Mouse (Mus musculus): ENCODE data around the gene Camkmt.
A peak's percentile ranks its signal among the peaks of the same experiment; 100 is the strongest.

The Camkmt gene

DNA sequence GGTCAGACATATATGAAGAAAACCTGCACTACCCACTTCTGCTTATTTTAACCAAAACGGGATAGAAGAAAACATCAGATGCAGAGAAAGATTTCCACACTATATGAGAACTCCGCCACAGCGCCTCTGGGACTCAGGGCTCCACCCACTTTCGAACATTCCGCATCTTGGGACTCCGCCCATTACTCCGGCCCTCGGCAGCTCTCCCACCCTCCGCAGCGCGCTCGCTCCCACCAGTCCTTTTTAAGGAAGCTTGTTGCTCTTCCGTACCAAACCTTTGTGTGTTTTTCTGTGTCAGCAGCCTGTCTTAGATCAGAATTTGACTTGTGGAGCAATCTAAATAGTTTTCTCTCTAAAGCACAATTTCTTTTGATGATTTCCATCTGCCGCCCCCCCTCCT, 367.7 kb downstream of the Camkmt start:
- DNase-seq (ENCODE audit: low read depth, low spot score) = no peak

DNA sequence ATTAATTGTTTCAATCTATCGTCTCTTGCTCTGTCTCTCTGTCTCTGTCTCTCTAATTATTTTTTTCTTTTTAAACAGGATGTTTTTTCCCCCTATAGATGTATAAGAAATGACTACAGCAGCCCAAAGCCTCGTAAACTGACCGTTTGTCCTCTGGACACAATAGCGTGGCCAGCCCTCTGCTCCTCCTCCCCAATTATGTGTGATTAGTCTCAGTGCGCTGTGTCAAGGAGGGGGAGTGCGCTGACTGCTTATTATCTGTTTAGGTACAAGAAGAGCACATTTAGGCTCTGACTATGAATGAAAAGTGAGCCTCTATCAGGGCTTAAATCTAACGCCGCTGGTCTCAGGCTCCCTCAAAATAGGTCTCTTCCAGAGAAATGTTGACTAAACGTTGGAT, 368.2 kb downstream of the Camkmt start:
- DNase-seq (ENCODE audit: low read depth, low spot score) = no peak

GRCm38 (mm10) chr17:85461577-85461976, 371.2 kb downstream of the Camkmt start:
- no peak for DNase-seq (ENCODE audit: low read depth, low spot score)

- DNase-seq (ENCODE audit: low read depth, low spot score) = no peak
Measured at GRCm38 (mm10) chr17:85463497-85464392, 373.4 kb downstream of the Camkmt start.

DNA sequence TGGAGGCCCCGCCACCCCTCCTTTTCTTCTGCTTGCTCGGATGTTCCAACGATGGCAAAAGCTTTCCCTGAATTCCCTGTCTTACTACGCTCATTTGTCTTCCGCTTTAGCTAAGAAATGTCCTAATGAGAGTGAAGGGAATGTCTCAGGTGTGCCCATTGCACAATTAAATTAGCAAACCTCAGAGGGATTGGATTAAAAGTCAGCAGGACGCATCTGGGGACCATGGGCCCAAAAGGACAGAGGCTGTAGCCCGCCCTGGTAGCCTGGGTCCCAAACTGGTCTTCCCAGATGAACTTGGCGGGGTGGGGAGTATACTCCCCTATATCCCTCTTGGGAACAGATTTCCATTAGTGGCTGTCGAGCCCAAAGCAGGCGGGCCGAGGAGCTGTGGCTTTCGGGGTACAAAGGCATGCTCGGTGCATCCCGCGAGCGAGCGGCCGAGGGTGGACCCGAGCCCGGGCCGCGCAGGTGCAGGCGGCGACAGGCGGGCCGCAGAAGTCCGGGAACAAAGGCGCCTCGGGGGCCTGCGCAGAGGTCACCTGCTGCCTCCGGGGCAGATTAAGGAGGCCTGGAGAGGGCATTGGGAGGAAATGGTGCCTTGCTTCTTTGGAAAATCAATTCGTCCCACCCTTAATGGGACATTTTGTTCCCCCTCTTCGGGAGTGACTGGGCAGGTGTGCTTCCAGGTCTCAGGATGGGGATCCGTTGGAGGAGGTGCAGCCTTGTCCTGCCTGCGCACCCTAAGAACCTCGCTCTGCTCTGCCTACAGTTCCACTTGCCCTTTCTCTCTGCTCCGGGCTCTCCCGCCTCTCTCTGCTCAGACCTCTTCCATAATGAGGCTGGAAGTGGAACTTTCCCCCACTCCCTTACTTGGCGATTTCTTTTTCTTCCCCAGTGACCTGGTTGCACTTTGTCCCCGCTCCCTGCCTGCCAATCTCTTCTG, 374.4 kb downstream of the Camkmt start:
- no peak for DNase-seq (ENCODE audit: low read depth, low spot score)

- peak; percentile 17 for DNase-seq (ENCODE audit: low read depth, low spot score)
Measured at GRCm38 (mm10) chr17:85469776-85470175, 379.4 kb downstream of the Camkmt start.

- DNase-seq (ENCODE audit: low read depth, low spot score) = no peak
Measured at GRCm38 (mm10) chr17:85472687-85473202, 382.4 kb downstream of the Camkmt start.

GRCm38 (mm10) chr17:85473217-85473616, 382.9 kb downstream of the Camkmt start:
- no peak for DNase-seq (ENCODE audit: low read depth, low spot score)

DNA sequence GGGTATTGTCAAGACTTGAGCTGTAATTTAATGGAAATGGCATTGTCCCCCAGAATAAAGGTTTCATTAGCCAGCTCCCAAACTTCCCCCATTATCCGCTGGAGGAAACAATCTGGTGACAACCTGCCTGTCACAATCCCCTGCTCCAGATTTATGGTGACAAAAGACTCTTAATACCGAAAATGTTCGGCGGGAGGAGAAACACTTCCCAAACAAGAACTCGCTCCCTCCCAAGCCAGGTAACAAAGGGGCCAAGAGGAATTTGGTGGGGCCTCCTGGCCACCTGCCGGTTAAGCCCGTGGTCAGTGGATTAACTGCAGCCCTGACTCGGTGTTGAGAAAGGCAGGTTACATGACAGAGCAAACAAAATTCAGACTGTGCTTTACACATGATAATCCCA, 383.5 kb downstream of the Camkmt start:
- no peak for DNase-seq (ENCODE audit: low read depth, low spot score)

GRCm38 (mm10) chr17:85481241-85481640, 390.9 kb downstream of the Camkmt start:
- DNase-seq (ENCODE audit: low read depth, low spot score) = no peak

GRCm38 (mm10) chr17:85483086-85483485, 392.7 kb downstream of the Camkmt start:
- no peak for DNase-seq (ENCODE audit: low read depth, low spot score)

GRCm38 (mm10) chr17:85484015-85484414, 393.7 kb downstream of the Camkmt start:
- no peak for DNase-seq (ENCODE audit: low read depth, low spot score)

GRCm38 (mm10) chr17:85484526-85484925, 394.2 kb downstream of the Camkmt start:
- no peak for DNase-seq (ENCODE audit: low read depth, low spot score)

DNA sequence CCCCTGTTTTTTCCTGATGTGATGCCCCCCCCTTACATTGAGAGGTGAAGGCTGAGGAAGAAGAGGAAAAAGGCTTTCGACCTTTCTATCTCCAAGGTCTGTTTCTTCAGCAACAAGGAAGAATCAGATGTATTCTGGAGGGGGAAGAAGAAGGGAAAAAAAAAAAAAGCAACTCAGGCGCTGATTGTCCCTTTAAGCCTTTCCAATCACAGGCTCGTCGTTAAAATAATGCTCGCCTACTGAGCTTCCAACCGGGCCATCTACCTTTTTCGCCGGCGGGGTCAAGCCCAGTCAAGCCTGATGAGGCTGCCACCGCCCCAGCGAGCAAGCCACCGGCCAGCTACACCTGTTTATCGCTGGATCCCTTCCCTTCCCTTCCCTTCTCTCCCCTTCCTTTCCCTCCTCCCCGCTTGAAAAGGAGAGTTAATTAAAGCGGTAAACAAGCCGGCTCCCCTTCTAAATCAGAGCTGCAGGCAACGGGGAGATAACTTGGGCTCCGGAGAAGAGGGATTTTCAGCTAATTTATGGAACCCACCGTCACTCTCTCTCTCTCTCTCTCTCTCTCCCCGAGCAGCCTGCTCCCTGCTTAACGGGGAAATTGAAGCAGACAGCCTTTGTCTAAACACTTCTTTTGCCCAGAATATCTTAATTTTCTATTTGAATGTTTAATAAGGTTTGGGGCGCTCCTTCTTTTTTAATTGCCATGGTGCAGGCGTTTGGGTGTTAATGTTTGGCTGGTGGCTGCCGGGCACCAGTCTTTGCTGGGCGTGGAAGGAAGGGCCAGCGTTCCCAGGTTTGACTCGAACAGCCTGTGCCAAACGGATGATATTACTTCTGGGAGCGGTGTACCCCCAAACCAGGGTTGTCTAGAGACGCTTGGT, 395.0 kb downstream of the Camkmt start:
- DNase-seq (ENCODE audit: low read depth, low spot score) = no peak

DNA sequence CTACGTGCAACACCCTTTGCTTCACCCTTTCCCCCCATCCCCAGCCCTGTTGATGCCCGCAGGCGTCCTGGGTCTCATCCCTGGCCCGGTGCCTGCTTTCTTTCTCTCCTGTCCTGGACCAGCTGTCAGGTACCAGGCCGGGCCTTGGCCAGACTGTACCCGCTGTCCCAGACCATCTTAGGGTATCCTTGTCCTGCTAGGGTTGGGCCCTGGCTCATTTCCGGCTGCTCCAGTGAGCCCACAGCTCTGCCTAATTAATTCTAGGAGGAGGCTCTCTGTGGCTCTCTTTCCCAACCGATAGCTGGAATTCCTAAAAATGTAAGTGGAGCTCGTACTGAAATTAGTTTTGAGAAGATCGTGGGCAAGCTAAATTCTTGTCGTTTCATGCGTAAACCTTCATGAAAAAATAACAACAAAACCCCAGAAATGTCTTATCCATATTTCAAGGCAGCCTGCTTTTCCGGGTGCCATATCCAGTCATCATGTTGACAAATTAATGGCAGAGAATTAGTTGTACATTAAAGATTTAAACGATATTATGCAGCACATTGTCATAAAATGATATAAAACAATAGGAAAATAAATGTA, 395.7 kb downstream of the Camkmt start:
- DNase-seq (ENCODE audit: low read depth, low spot score) = no peak

DNA sequence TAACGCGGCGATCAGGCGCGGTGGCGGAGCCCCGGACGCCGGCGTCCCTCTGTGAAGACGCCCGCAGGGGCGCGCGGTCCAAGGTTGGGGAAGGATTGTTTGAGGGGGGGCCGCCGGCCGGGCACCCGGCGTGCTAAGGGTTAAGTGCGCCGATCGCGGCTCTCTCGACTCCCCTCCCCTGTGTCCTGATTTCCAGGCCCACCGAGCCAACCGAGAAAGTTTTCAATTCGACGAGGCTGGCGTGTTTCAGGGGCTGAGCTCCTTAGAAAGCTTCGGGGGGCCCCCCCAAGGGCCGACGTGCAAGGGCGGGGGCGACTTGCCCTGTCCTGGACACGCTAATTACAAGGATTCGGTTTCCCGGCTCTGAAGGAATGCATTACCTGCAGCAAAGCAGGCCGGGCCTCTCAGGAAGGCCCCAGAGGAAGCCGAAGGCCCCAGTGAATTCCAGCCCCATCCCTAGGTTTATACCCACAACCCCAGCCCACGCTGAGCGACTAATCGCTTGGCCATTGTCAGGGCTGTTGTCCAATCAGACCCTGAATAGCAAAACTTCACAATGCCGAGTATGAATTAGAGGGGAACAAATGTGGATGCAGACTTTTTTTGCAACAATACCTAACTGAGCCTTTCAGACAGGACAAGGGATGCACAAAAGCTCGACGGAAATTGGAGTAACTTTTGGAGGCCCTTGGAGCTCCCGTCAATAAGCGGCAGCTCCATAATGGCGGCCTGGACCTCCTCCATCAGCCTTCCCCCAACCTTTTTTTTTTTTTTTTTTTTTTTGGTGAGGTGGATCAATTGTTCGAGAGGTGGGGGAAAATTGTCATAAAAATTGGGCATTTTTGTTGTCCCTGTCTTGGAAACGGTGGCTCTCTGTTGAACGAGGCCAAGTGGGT, 396.5 kb downstream of the Camkmt start:
- no peak for DNase-seq (ENCODE audit: low read depth, low spot score)

DNA sequence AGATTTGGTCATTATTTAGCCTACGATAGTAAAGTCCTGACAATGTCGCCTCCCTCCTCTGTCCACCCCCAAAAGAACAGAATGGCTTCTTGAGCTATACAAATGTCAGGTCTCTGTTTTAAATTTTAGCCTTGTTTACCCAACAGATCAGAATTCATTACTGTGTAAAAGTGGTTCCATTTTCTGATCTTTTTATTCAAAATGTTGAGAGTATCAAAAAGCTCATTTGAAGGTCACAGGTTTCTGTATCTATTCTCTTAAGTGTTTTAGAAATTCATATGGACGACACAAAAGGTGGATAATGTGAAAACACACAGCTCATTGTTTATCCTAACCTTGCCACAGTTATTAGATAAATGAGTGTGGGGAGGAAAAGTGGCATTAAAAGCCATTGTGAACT, 397.2 kb downstream of the Camkmt start:
- no peak for DNase-seq (ENCODE audit: low read depth, low spot score)

DNA sequence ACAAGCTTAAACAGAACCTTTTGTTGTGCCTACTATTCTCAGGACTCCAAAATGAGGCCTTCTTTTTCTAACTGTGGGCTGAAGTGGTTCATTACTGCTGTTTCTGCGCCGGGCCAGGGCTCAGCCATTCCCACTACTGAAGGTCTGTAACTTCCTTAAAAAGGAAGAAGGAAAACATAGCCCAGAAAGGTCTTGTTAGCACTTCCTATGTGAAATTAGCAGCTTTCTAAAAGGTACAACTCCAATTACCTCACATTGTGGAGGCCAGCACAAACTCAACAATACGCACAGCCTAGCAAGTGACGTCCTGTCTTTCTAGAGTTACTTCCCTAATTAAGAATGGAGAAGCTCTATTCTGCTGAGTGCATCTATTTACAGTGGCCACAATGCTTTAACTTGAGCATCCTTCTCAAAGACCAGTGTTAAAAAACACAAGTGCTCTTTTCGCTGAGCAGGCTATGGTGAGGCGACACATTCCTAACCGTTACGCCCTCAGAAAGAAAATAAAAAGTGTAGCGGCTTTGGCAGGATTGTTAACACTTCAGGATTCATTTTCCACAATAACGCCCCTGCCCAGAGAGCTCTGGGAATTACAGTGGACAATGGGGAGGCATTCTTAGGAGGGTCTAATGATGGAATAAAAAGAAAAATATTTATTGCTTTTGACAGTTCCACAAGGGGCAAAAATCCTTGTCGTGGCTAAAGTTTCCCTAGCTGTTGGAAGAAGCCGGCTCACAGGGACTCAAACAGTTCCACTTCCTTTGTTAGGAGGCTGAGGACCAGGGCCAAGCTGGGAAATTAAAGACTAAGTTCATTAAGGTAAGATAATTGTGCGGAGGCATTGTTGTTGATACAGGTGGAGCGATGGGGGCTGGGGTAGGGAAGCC, 398.5 kb downstream of the Camkmt start:
- DNase-seq (ENCODE audit: low read depth, low spot score) = no peak

DNA sequence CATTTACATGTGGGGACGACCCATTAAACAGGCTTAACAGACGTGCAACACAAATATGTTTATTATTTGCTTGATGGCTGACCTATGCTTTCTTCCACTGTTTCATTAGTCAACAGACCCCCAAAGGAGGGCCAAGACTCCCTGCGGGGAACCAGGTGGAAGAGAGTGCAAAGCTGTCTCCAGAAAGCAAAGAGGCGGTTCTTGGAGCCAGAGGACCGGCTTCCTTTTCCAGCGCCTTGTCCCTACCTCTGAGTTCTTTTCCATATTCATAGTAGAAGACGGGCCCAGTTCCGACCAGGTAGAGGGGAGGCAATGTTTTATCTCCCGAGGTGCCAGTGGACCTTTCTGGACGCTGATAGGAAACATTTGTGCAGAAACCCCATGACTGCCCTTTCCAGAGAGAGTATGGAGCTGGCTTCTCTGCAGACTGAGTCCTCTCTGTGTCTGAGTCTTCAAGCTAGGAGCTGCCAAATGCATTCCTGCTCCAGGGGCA, 399.2 kb downstream of the Camkmt start:
- DNase-seq (ENCODE audit: low read depth, low spot score) = no peak
